Mouse (Mus musculus) lung, embryonic 15.5 days (tissue): ENCODE results near the gene Yeats2. TPM values are rescaled to one million over a fixed set of nuclear protein-coding genes. Genes with fewer than 3 reads are reported as not detected.
"Not testable (repeated sequence)": the region's sequence is repeated elsewhere in the genome, so short reads cannot be mapped to it uniquely, and the experiment has no call there.

Experiments
- ATAC-seq: fragments of 200-750 bp; cut with Nextera tagmentation; 2 replicates; pipeline ENCODE4 v1.8.0; 2017; ENCODE audit warnings: moderate number of reproducible peaks, borderline replicate concordance; ENCODE audit not compliant: low FRiP score, low TSS enrichment; ENCODE audit errors: extremely low read depth
- H3K27ac ChIP-seq: fragments of 300-500 bp; sonication (generic); 2 replicates; pipeline ENCODE4 v1.5.1; 2015; ENCODE audit warnings: moderate library complexity, mild to moderate bottlenecking, inconsistent platforms
- H3K27me3 ChIP-seq: fragments of 300-500 bp; sonication (generic); 2 replicates; pipeline ENCODE4 v1.6.1; 2015; ENCODE audit warnings: inconsistent platforms
- H3K36me3 ChIP-seq: fragments of 300-500 bp; sonication (generic); 2 replicates; pipeline ENCODE4 v1.6.1; 2015; ENCODE audit warnings: inconsistent platforms
- H3K4me1 ChIP-seq: fragments of 300-500 bp; sonication (generic); 2 replicates; pipeline ENCODE4 v1.6.1; 2015; ENCODE audit warnings: inconsistent platforms
- H3K4me2 ChIP-seq: fragments of 300-500 bp; sonication (generic); 2 replicates; pipeline ENCODE4 v1.6.1; 2015; ENCODE audit warnings: inconsistent platforms, mild to moderate bottlenecking, moderate library complexity
- H3K4me3 ChIP-seq: fragments of 300-500 bp; sonication (generic); 2 replicates; pipeline ENCODE4 v1.5.1; 2015; ENCODE audit warnings: mild to moderate bottlenecking, inconsistent platforms
- H3K9ac ChIP-seq: fragments of 300-500 bp; sonication (generic); 2 replicates; pipeline ENCODE4 v1.6.1; 2015; ENCODE audit warnings: inconsistent platforms
- H3K9me3 ChIP-seq: fragments of 300-500 bp; sonication (generic); 2 replicates; pipeline ENCODE4 v1.6.1; 2016; ENCODE audit warnings: inconsistent platforms
- WGBS: fragments of 180-500 bp; shearing (Covaris S2); methylation state at CpG from one replicate; pipeline ENCODE4 v1.1.7; 2015; 5-methylcytosine and 5-hydroxymethylcytosine counted together
- polyA plus RNA-seq: library from polyadenylated mRNA; unstranded; fragments of >200 nt; fragmentation: Nextera tagmentation; extraction: Ambion mirVana; gene quantifications from 2 replicates; pipeline ENCODE4 v1.2.1, GENCODE M21; 2015

Gene Yeats2
- 32.8 and 35.9 TPM in 2 replicates for polyA plus RNA-seq

DNA sequence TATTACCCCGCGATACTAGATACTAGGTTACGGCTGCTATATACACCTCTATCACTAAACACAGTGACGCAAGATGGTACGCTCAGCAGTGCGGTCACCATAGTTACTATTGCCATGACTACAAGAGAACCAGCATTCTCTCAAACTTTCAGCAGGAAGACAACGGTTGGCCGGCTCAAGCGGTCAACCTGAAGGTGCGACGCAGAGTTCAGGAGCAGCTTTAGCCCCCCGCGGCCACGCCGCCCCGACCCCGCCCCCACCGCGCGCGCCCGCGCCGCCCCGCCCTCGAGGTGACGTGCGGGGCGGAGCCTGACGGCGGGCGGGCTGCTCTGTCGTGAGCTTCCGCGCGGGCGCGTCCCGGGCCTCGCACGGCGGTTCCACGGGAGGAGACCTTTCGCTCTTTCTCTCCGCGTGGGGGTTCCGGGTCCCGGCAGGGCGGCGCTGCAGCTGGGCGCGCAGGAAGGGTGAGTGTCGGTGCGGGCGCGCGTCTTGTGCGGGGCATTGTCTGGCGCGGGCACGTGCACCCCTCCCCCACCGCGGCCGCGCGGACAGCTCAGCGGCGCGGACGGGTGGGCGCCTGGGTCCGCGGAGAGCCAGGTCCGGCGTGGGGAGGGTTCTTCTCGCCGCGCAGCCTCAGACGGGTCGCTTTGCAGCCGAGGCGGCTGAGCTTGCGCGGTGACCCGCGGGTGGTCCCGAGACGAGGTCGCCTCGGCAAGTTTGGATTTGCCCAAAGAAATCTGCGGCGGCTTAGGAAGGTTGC, at the start of gene Yeats2:
TSS of gene Yeats2 (plus strand) at position 292 of the 760 bp plus-strand sequence.
- Histone ChIP-seq H3K27ac (peak within 1 kb of the TSS; percentile 83), H3K4me1 (peaks cover 16% of the 10 kb centered on the region), H3K27me3 (no peaks in the 10 kb centered on the region), H3K4me2 (peak within 1 kb of the TSS; percentile 55), H3K4me3 (peak within 1 kb of the TSS; percentile 69), H3K9ac (peak within 1 kb of the TSS; percentile 62), H3K9me3 (no peaks in the 10 kb centered on the region), H3K36me3 (peaks cover 7% of the 10 kb centered on the region; the same call in 1 of the 2 replicates)
- under 1% methylated on average over 90 of the region's 92 CpGs for WGBS
- ATAC-seq, result peak; percentile 94

DNA sequence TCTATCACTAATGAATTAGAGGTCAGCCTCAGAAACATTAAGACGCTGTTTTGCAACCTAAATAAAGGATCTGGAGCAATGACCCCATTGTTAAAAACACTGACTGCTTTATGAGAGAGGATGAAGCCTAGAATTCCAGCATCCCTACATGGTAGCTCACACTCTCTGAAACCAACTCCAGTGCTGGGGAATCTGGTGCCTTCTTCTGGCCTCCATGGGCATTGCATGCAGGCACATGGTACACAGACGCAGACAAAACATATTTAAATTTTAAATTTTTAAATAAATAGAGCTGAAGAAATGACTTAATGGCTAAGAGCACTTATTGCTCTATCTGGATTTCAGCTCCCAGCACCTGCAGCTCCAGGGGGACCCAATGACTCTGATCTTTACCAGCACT, 44.9 kb upstream of the Yeats2 start:
- Histone ChIP-seq H3K27ac (no peak overlapping the region), H3K27me3 (no peaks in the 10 kb centered on the region), H3K4me2 (no peak overlapping the region), H3K4me3 (no peak overlapping the region), H3K9ac (no peak overlapping the region), H3K9me3 (no peaks in the 10 kb centered on the region), H3K4me1 (no peaks in the 10 kb centered on the region), H3K36me3 (no peaks in the 10 kb centered on the region)
- ATAC-seq, result no peak
- 89% methylated on average over 2 of the region's 2 CpGs for WGBS

DNA sequence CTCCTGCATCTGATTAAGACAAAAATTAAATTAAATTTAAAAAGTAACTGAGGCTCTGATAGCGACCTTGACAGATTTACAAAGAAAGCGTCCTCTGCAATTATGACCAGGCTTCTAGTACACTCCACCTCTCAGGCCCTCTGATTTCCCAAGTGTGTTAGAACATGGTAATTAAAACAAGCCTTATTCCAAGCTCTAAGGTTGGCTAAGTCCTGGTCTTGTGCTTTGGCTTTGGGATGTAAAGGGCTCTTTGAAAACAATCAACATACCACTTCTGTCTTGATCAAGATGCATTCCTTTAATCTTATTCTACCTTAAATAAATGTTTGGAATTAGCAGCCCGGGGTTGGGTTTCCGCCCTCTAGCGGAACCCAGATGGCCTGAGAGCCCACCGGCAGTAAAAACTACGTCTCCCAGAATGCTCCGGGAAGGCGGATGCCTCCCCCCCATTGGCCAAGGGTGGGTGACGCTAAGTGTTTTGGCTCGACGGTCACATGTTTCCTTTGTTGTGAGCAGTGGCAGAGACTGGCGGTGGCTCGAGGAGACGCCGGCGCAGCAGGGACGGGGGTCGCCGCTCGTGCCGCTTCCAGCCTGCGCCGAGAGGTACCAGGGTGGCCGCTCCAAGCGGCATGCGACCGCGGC, 43.7 kb upstream of the Yeats2 start, which contains the start of gene Klhl24:
TSS of gene Klhl24 (plus strand) at position 474 of the 642 bp plus-strand sequence.
- H3K9me3 ChIP-seq, result no peaks in the 10 kb centered on the region
- H3K36me3 ChIP-seq, result no peaks in the 10 kb centered on the region
- H3K27me3 ChIP-seq, result no peaks in the 10 kb centered on the region
- no peaks in the 10 kb centered on the region for H3K4me1 ChIP-seq
- peak; percentile 95 for ATAC-seq
- H3K4me3 ChIP-seq, result peak within 1 kb of the TSS; percentile 72
- peak within 1 kb of the TSS; percentile 54 for H3K4me2 ChIP-seq
- H3K9ac ChIP-seq, result peak within 1 kb of the TSS; percentile 82
- H3K27ac ChIP-seq, result peak within 1 kb of the TSS; percentile 98
- WGBS, result under 1% methylated on average over 28 of the region's 29 CpGs

DNA sequence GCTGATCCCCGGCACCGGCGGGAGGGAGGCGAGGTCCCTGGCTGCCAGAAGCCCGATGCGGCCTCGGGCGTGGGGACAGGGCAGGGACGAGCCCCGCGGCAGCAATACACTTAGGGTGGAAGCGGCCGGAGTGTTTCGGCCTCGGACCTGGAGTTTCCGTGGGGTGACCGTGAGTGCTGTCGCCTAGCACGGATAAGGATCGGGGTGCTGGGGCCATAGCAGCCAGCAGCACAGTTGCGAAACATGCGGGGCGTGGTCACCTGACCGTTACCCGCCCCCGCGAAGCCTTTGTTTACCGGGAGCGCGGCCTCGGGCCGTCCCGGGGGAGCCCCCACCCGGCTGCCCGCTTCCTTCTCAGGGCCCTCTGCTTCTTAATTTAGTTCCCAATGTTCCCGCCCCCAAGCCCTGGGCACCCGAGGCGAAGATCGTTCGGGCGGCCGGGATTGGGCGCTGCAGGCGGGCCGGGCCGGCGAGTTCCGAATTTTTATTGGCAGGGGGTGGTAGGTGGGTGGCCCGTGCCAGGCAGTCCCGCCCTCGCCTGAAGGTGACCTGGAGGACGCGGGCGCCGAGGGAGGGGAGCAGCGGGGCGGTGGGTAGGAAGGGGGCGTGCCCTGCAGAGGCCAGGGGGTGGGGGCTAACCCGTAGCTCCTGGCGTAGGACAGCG, 43.0 kb upstream of the Yeats2 start:
- ATAC-seq, result peak; percentile 95
- under 1% methylated on average over 61 of the region's 61 CpGs for WGBS
- peak overlapping the region; percentile 72 for H3K4me3 ChIP-seq

DNA sequence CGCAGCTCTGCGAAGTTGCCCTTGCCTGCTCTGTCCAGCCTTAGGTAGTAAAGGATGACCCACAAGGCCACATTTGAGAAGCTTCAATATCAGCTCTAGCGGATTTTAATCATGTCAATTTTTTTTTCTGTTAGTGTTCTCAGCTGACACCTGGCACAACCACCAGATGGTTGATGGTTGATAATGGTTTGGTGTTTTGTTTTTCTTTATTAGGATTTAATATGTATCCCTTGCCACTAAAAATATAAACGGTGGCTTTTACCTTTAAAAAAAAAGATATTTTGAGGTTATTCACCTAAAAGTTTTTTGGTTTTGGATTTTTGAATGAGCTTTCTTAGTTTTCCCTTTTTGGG, 42.5 kb upstream of the Yeats2 start:
- ATAC-seq, result no peak
- Histone ChIP-seq H3K36me3 (peaks cover 8% of the 10 kb centered on the region), H3K27ac (peak overlapping the region; percentile 98), H3K4me2 (peak overlapping the region; percentile 54), H3K9me3 (peaks cover under 1% of the 10 kb centered on the region), H3K9ac (peak overlapping the region; percentile 82), H3K27me3 (no peaks in the 10 kb centered on the region), H3K4me3 (peak overlapping the region; percentile 72), H3K4me1 (no peaks in the 10 kb centered on the region)
- 4% methylated on average over 4 of the region's 4 CpGs for WGBS

More for the DNA sequence above, 43.0 kb upstream of the Yeats2 start:
- peak overlapping the region; percentile 82 for H3K9ac ChIP-seq
- no peaks in the 10 kb centered on the region for H3K4me1 ChIP-seq
- no peaks in the 10 kb centered on the region for H3K27me3 ChIP-seq
- no peaks in the 10 kb centered on the region for H3K9me3 ChIP-seq
- peaks cover 5% of the 10 kb centered on the region; the same call in 1 of the 2 replicates for H3K36me3 ChIP-seq
- H3K27ac ChIP-seq, result peak overlapping the region; percentile 98
- peak overlapping the region; percentile 54 for H3K4me2 ChIP-seq

DNA sequence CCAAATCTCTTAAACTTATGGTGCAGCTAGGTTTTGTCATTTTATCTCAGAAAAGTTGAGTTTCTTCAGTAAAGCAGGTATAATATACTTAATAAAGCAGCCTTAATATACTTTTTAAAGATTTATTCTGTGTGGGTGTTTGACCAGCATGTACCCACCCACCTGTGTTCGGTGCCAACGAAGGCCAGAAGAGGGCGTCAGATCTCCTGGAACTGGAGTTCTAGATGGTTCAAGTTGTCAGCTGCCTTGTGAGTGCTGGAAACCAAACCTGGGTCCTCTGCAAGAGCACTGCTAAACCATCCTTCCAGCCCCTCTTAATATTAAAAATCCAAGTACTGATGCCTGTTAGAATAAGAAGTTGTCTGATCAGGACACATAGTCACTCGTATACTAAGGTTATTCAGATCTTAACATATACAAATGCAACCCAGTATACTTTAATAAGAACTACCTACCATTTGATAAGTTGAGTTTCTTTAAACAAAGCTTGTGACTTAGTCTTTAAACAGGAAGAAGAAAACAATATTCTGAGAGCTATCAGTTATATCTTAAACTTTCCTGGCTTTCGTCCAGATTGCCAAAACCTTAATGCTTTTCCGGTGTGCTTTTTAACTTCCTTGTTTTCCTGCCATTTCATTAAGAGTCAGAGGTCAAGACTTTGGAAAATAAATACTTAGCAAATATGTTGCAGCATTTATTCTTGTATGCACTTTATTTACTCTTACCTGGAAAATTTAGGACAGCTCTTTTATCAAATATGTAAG, 41.8 kb upstream of the Yeats2 start:
- Histone ChIP-seq H3K27ac (no peak overlapping the region), H3K27me3 (no peaks in the 10 kb centered on the region), H3K4me2 (peak overlapping the region; percentile 54; the same call in 1 of the 2 replicates), H3K4me1 (no peaks in the 10 kb centered on the region), H3K9me3 (peaks cover 8% of the 10 kb centered on the region), H3K4me3 (no peak overlapping the region), H3K9ac (no peak overlapping the region), H3K36me3 (peaks cover 15% of the 10 kb centered on the region)
- no peak for ATAC-seq
- 78% methylated on average over 6 of the region's 6 CpGs for WGBS

DNA sequence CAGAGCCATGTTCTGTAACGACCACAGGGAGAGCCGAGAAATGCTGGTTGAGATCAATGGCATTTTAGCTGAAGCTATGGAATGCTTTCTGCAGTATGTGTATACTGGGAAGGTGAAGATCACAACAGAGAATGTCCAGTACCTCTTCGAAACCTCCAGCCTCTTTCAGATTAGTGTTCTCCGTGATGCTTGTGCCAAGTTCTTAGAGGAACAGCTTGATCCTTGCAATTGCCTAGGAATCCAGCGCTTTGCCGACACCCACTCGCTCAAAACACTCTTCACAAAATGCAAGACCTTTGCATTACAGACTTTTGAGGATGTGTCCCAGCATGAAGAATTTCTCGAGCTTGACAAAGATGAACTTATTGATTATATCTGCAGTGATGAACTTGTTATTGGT, 33.9 kb upstream of the Yeats2 start:
- 93% methylated on average over 8 of the region's 8 CpGs for WGBS
- peaks cover 65% of the 10 kb centered on the region for H3K36me3 ChIP-seq

DNA sequence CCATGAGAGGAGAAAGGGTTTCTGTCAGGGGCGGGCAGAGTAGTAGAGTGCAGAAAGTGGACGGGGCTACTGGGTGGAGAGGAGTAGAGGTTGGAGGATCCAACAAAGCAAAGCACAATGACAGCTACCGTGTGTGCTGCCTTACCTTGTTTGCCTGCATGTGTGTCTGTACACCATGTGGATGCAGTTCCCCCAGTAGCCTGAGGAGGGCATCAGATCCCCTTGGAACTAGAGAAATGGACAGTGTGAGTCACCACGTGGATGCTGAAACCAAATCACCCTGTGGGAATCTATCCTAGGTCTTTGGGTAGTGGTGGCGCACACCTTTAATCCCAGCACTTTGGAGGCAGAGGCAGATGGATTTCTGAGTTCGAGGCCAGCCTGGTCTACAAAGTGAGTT, 31.9 kb upstream of the Yeats2 start:
- H3K36me3 ChIP-seq, result peaks cover 55% of the 10 kb centered on the region
- no peak overlapping the region for H3K4me3 ChIP-seq
- no peaks in the 10 kb centered on the region for H3K27me3 ChIP-seq
- over 99% methylated on average over 6 of the region's 6 CpGs for WGBS
- H3K9ac ChIP-seq, result no peak overlapping the region
- H3K27ac ChIP-seq, result no peak overlapping the region
- ATAC-seq, result no peak
- H3K9me3 ChIP-seq, result peaks cover 3% of the 10 kb centered on the region; the same call in 1 of the 2 replicates
- H3K4me1 ChIP-seq, result no peaks in the 10 kb centered on the region
- no peak overlapping the region for H3K4me2 ChIP-seq

More for the DNA sequence above, 33.9 kb upstream of the Yeats2 start:
- no peaks in the 10 kb centered on the region for H3K27me3 ChIP-seq
- H3K9ac ChIP-seq, result no peak overlapping the region
- no peaks in the 10 kb centered on the region for H3K4me1 ChIP-seq
- H3K9me3 ChIP-seq, result peaks cover 10% of the 10 kb centered on the region
- H3K4me2 ChIP-seq, result no peak overlapping the region
- H3K4me3 ChIP-seq, result no peak overlapping the region
- no peak overlapping the region for H3K27ac ChIP-seq
- no peak for ATAC-seq

DNA sequence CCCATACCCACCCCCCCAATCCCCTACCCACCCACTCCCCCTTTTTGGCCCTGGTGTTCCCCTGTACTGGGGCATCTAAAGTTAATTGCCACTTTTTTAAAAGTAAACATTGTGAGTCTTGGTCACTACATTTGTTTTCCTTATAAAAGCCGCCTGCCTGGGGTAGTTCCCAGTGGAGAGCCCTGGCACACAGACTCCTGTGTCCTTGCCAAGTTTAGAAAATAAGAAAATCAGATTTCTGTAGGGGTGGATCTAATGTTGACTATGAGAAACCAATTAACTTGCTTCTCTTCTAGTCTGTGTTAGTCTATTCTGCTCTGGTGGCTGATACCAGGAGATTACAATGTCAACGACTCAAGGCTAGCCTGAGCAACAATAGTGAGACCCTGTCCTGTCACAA, 28.2 kb upstream of the Yeats2 start:
- no peak overlapping the region for H3K27ac ChIP-seq
- WGBS, result 56% methylated on average over 2 of the region's 2 CpGs
- no peaks in the 10 kb centered on the region for H3K27me3 ChIP-seq
- no peaks in the 10 kb centered on the region for H3K9me3 ChIP-seq
- H3K4me1 ChIP-seq, result no peaks in the 10 kb centered on the region
- H3K4me2 ChIP-seq, result no peak overlapping the region
- no peak; the same call in 1 of the 2 replicates for ATAC-seq
- H3K36me3 ChIP-seq, result peaks cover 40% of the 10 kb centered on the region
- H3K9ac ChIP-seq, result no peak overlapping the region
- H3K4me3 ChIP-seq, result no peak overlapping the region

DNA sequence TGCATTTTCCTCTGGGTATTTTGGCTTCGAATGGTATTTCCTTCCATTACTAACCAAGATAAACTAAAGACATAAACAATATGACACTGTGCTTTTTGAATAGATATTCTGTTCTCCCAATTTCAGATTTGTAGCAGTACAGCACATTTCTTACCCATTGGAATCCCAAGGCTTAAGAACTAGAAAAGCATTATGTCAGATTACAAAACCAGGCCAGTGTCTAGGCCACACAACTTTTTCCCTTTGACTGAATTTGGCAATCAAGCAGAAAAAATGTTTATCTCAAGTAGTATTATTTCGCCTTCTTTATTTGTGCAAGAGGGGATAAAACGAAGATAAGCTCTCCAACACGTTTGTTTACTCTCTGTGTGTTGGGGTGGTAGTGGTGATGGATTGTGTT, 24.8 kb upstream of the Yeats2 start:
- WGBS, result 34% methylated on average over 4 of the region's 4 CpGs
- H3K4me2 ChIP-seq, result no peak overlapping the region
- no peaks in the 10 kb centered on the region for H3K27me3 ChIP-seq
- H3K4me1 ChIP-seq, result no peaks in the 10 kb centered on the region
- H3K9ac ChIP-seq, result no peak overlapping the region
- H3K27ac ChIP-seq, result no peak overlapping the region
- ATAC-seq, result no peak
- H3K4me3 ChIP-seq, result no peak overlapping the region
- H3K36me3 ChIP-seq, result peaks cover 33% of the 10 kb centered on the region
- H3K9me3 ChIP-seq, result no peaks in the 10 kb centered on the region

DNA sequence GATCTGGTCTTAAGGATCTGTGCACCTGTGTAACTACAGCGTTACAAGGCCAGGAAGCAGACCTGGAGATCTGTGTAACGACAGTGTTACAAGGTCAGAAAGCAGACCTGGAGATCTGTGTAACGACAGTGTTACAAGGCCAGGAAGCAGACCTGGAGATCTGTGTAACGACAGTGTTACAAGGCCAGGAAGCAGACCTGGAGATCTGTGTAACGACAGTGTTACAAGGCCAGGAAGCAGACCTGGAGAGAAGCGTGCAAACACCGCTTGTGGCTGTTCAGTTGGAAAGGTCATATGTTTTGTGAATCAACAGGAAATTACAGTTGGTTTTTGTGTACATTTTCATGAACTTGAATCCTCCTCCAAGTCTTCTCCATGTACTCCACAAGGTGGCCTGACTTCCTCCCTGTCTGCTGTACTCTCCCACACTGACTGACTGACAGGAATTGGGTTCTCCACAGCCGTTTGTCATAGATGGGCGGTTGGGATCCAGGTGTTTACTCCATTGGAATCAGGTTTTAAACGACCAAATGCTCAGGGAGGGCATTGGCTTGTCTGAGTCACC, 14.5 kb upstream of the Yeats2 start:
- not testable (repeated sequence) for H3K27me3 ChIP-seq, H3K9ac ChIP-seq, H3K9me3 ChIP-seq, H3K27ac ChIP-seq, H3K4me3 ChIP-seq, ATAC-seq, H3K4me1 ChIP-seq, H3K4me2 ChIP-seq
- peaks cover 33% of the 10 kb centered on the region for H3K36me3 ChIP-seq
- WGBS, result 69% methylated on average over 10 of the region's 10 CpGs
